ENCODE assay signal across 9 mouse cellular contexts in genomic region chr13:107903150-107903959, GRCm38 (mm10).
DNase-seq lines count a peak whose midpoint lies in the region; ATAC-seq and TF ChIP-seq lines count a peak whose summit lies in the region.
"Had no signal": no experiment of that assay in that cellular context is flagged by ENCODE, and none has a peak within 500 bp of the region (broad histone marks: within the 10 kb centered on the region; RNA-seq: fewer than 3 reads in every experiment).

No protein-coding gene starts in this region.

- peak; percentile 73 for ATAC-seq in CD4-positive, CD25-positive, alpha-beta regulatory T cell, adult 4 months
- ATAC-seq in lung, postnatal 0 days = peak; percentile 88

- TF ChIP-seq EP300 in lung, postnatal 0 days (IDR thresholded peaks at IDR 0.05) = no peak

- H3K36me3 ChIP-seq in hindbrain, embryonic 10.5 days = no peaks in the 10 kb centered on the region
- H3K36me3 ChIP-seq in lung, postnatal 0 days (ENCODE audit: insufficient read depth, low read length) = no peaks in the 10 kb centered on the region

- H3K9me3 ChIP-seq in hindbrain, embryonic 10.5 days = no peaks in the 10 kb centered on the region
- H3K9me3 ChIP-seq in lung, postnatal 0 days (ENCODE audit: low read length) = no peaks in the 10 kb centered on the region

- peaks cover 23% of the 10 kb centered on the region for H3K4me1 ChIP-seq in hindbrain, embryonic 10.5 days (replicated peaks)
- no peaks in the 10 kb centered on the region for H3K4me1 ChIP-seq in lung, postnatal 0 days (ENCODE audit: insufficient read depth, low read depth, low read length)

- 43% methylated on average over 9 of the region's 9 CpGs for WGBS in hindbrain, embryonic 10.5 days
- 23% methylated on average over 9 of the region's 9 CpGs for WGBS in lung, postnatal 0 days

- H3K4me3 ChIP-seq in hindbrain, embryonic 10.5 days = no peak overlapping the region
- no peak overlapping the region for H3K4me3 ChIP-seq in lung, postnatal 0 days (ENCODE audit: low read depth, low read length)
- H3K4me3 ChIP-seq: erythroblast, embryonic 14.5 days had no signal

- H3K4me2 ChIP-seq in lung, postnatal 0 days (replicated peaks; ENCODE audit: low read depth, low read length) = no peak overlapping the region

- peak overlapping the region; percentile 64 for H3K27ac ChIP-seq in hindbrain, embryonic 10.5 days
- no peak overlapping the region for H3K27ac ChIP-seq in lung, postnatal 0 days (ENCODE audit: low read length)

- TF ChIP-seq CTCF in lung, postnatal 0 days (IDR thresholded peaks at IDR 0.05) = no peak

- no peaks in the 10 kb centered on the region for H3K27me3 ChIP-seq in hindbrain, embryonic 10.5 days (ENCODE audit: insufficient read depth, poor library complexity, severe bottlenecking)
- H3K27me3 ChIP-seq in lung, postnatal 0 days (replicated peaks; ENCODE audit: insufficient read depth, low read length) = no peaks in the 10 kb centered on the region

- no peak overlapping the region for H3K9ac ChIP-seq in lung, postnatal 0 days (replicated peaks; ENCODE audit: low read depth)

- peak; percentile 37 for DNase-seq in ZHBTc4 (ENCODE audit: low read depth, low spot score)
- peak; percentile 37 for DNase-seq in hindbrain, embryonic 10.5 days (ENCODE audit: low spot score)
- DNase-seq in lung, postnatal 0 days (ENCODE audit: low spot score) = peak; percentile 71
- peak; percentile 31 for DNase-seq in thymus, postnatal 14 days
- DNase-seq in adrenal gland, adult 8-10 months = no peak
- no peak for DNase-seq in layer of hippocampus, postnatal 36 days
- no peak for DNase-seq in cerebellum, postnatal 25 days

Comparison
In these comparisons a context has a peak if more than half of its experiments do, and no peak if none do; other contexts are left out.
1. DNase-seq: peak in ZHBTc4 (single experiment), hindbrain, embryonic 10.5 days (single experiment), lung, postnatal 0 days (single experiment) and thymus, postnatal 14 days (single experiment); none in adrenal gland, adult 8-10 months (single experiment), layer of hippocampus, postnatal 36 days (0 of 2) and cerebellum, postnatal 25 days (0 of 2).